Mouse (Mus musculus) adipocyte (in vitro differentiated cells): ENCODE data around the gene Ttc23l.
"Not testable (repeated sequence)": the region's sequence is repeated elsewhere in the genome, so short reads cannot be mapped to it uniquely, and the experiment has no call there.

Experiments
- DNase-seq: peaks from one replicate; pipeline ENCODE4 v3.0.0-alpha.2; 2016; ENCODE audit warnings: low spot score

The Ttc23l gene

GRCm38 (mm10) chr15:10515166-10515565 lies 43.3 kb downstream of the Ttc23l start:
- DNase-seq = no peak

- DNase-seq = peak; percentile 93
These were observed 52.4 kb downstream of the Ttc23l start for GRCm38 (mm10) chr15:10506099-10506498.

GRCm38 (mm10) chr15:10500838-10501719 lies 57.4 kb downstream of the Ttc23l start:
- DNase-seq = peak; percentile 78

GRCm38 (mm10) chr15:10500035-10500434 lies 58.4 kb downstream of the Ttc23l start:
- DNase-seq = no peak

- no peak for DNase-seq
These were observed 58.9 kb downstream of the Ttc23l start for GRCm38 (mm10) chr15:10499593-10499992.

GRCm38 (mm10) chr15:10496696-10497095 lies 61.8 kb downstream of the Ttc23l start:
- DNase-seq = not testable (repeated sequence)

- no peak for DNase-seq
These were observed 62.5 kb downstream of the Ttc23l start for GRCm38 (mm10) chr15:10495944-10496343.

GRCm38 (mm10) chr15:10490101-10490500 lies 68.4 kb downstream of the Ttc23l start:
- no peak for DNase-seq

GRCm38 (mm10) chr15:10487246-10487645 lies 71.2 kb downstream of the Ttc23l start:
- DNase-seq = no peak

- no peak for DNase-seq
These were observed 72.1 kb downstream of the Ttc23l start for GRCm38 (mm10) chr15:10486365-10486839.

GRCm38 (mm10) chr15:10485484-10486364 lies 72.7 kb downstream of the Ttc23l start, which contains the start of the genes Brix1 and Rad1:
TSS of gene Brix1 (minus strand) at chr15:10485947.
TSS of gene Rad1 (plus strand) at chr15:10486018.
- peak; percentile 99 for DNase-seq

GRCm38 (mm10) chr15:10470941-10471340 lies 87.5 kb downstream of the Ttc23l start:
- DNase-seq = no peak

- DNase-seq = peak; percentile 87
These were observed 88.2 kb downstream of the Ttc23l start, which contains the start of gene Dnajc21 for GRCm38 (mm10) chr15:10470151-10470831. TSS of gene Dnajc21 (minus strand) at chr15:10470516.

- DNase-seq = peak; percentile 39
These were observed 88.8 kb downstream of the Ttc23l start for GRCm38 (mm10) chr15:10469641-10470150.

GRCm38 (mm10) chr15:10468761-10469160 lies 89.7 kb downstream of the Ttc23l start:
- no peak for DNase-seq

- DNase-seq = no peak
These were observed 93.8 kb downstream of the Ttc23l start for GRCm38 (mm10) chr15:10464678-10465077.

- DNase-seq = no peak
These were observed 94.9 kb downstream of the Ttc23l start for GRCm38 (mm10) chr15:10463555-10463954.

GRCm38 (mm10) chr15:10460986-10461385 lies 97.5 kb downstream of the Ttc23l start:
- DNase-seq = no peak
